Mouse (Mus musculus) ES-E14 (cell line): ENCODE results near the gene Tedc1. TPM values are rescaled to one million over a fixed set of nuclear protein-coding genes. Genes with fewer than 3 reads are reported as not detected.

Experiments
- DNase-seq: peaks from one replicate; pipeline ENCODE4 v3.0.0-alpha.2; 2013; ENCODE audit warnings: low read depth, low spot score
- H3K27ac ChIP-seq: 2 replicates; pipeline ENCODE4 v1.5.1; 2012; ENCODE audit warnings: low read depth, mild to moderate bottlenecking, low read length, moderate library complexity, mixed read lengths; ENCODE audit not compliant: poor library complexity, insufficient read depth, severe bottlenecking
- H3K36me3 ChIP-seq: 2 replicates; pipeline ENCODE4 v1.6.1; 2012; ENCODE audit warnings: mild to moderate bottlenecking, low read length, moderate library complexity, mixed read lengths; ENCODE audit not compliant: control insufficient read depth, poor library complexity, insufficient read depth, severe bottlenecking
- H3K4me1 ChIP-seq, 2 experiments: fragments of 150-350 bp in 1 of 2; sonication (generic) in 1 of 2; 2 replicates each; pipeline ENCODE4 v1.6.1; 2012; ENCODE audit warnings: low read length in 2 of 2, mild to moderate bottlenecking in 1 of 2, mixed read lengths in 1 of 2; ENCODE audit not compliant: control insufficient read depth in 2 of 2, insufficient read depth in 2 of 2, poor library complexity in 1 of 2
- H3K4me3 ChIP-seq, 2 experiments: fragments of 150-350 bp in 1 of 2; sonication (generic) in 1 of 2; 2 replicates each; pipeline ENCODE4 v1.5.1; 2012; ENCODE audit warnings: low read length in 2 of 2, low read depth in 1 of 2, mild to moderate bottlenecking in 1 of 2, mixed read lengths in 1 of 2; ENCODE audit not compliant: insufficient read depth in 1 of 2, poor library complexity in 1 of 2, severe bottlenecking in 1 of 2
- H3K9ac ChIP-seq: 2 replicates; pipeline ENCODE4 v1.6.1; 2012; ENCODE audit warnings: low read depth, mild to moderate bottlenecking, low read length, mixed read lengths; ENCODE audit not compliant: poor library complexity, insufficient read depth, severe bottlenecking
- H3K9me3 ChIP-seq: fragments of 150-350 bp; sonication (generic); 2 replicates; pipeline ENCODE4 v1.6.1; 2012; ENCODE audit warnings: low read depth, mild to moderate bottlenecking, low read length; ENCODE audit not compliant: control insufficient read depth, insufficient read depth
- CHD2 ChIP-seq: IDR thresholded peaks from 2 replicates; pipeline ENCODE4 v1.6.1; 2014; ENCODE audit warnings: mild to moderate bottlenecking, low read depth, low read length, inconsistent platforms
- HCFC1 ChIP-seq: IDR thresholded peaks from 2 replicates; pipeline ENCODE4 v1.6.1; 2012; ENCODE audit warnings: low read length, inconsistent platforms, borderline replicate concordance; ENCODE audit not compliant: insufficient read depth
- MAFK ChIP-seq: IDR thresholded peaks from 2 replicates; pipeline ENCODE4 v1.6.1; 2014; ENCODE audit warnings: mild to moderate bottlenecking, low read depth, low read length, inconsistent platforms; ENCODE audit not compliant: insufficient read depth
- ZC3H11A ChIP-seq: IDR thresholded peaks from 2 replicates; pipeline ENCODE4 v1.6.1; 2012; ENCODE audit warnings: low read depth, mild to moderate bottlenecking, inconsistent platforms, low read length, borderline replicate concordance
- ZNF384 ChIP-seq: IDR thresholded peaks from 2 replicates; pipeline ENCODE4 v1.6.1; 2012; ENCODE audit warnings: low read depth, low read length, inconsistent platforms
- in situ Hi-C, 2 experiments: fragments of 600-800 bp; cut with MboI; formaldehyde crosslinking; loops; one replicate each; pipeline ENCODE4 v1.15.1; 2025; ENCODE audit warnings: low sequenced_read_pairs in 2 of 2, inconsistent platforms in 1 of 2; ENCODE audit not compliant: unreplicated experiment in 2 of 2
- total RNA-seq: library from RNA; depleted of rRNA; stranded (reverse); fragments of 300-350 nt; gene quantifications from 2 replicates; pipeline ENCODE4 v1.2.3, GENCODE M21; 2012; rRNA removed

The Tedc1 gene
- total RNA-seq, result 30.3 and 48.0 TPM in 2 replicates

- H3K9ac ChIP-seq, result peak within 1 kb of the TSS; percentile 84
- H3K27ac ChIP-seq, result peak within 1 kb of the TSS; percentile 92
- TF ChIP-seq ZC3H11A, result peak; percentile 58; the same call in 1 of the 2 replicates
- peak; percentile 66; the same call in 1 of the 2 replicates for TF ChIP-seq HCFC1
- peak; percentile 87 for TF ChIP-seq CHD2
- TF ChIP-seq ZNF384, result no peak
- H3K9me3 ChIP-seq, result no peaks in the 10 kb centered on the region
- DNase-seq, result peak; percentile 98
- in situ Hi-C loops, result no loop called here
- peak within 1 kb of the TSS; percentile 64 to 77 for H3K4me3 ChIP-seq
- H3K4me1 ChIP-seq, result peaks cover 0 to 24% of the 10 kb centered on the region in 2 experiments; a peak in 3 of 4 replicates
- peaks cover 12% of the 10 kb centered on the region; the same call in 1 of the 2 replicates for H3K36me3 ChIP-seq
Measured at GRCm38 (mm10) chr12:113155887-113156539, at the start of gene Tedc1. Gene Tedc1, plus strand, starts transcription at chr12:113156421.

GRCm38 (mm10) chr12:113107431-113108124, 48.6 kb upstream of the Tedc1 start:
- no peak overlapping the region for H3K4me3 ChIP-seq
- in situ Hi-C loops, result no loop called here
- no peak overlapping the region for H3K27ac ChIP-seq
- H3K4me1 ChIP-seq, result peaks cover 9 to 21% of the 10 kb centered on the region in 2 experiments; a peak in 2 of 4 replicates
- TF ChIP-seq CHD2 (no peak), ZC3H11A (no peak)
- no peak overlapping the region for H3K9ac ChIP-seq
- H3K9me3 ChIP-seq, result no peaks in the 10 kb centered on the region
- H3K36me3 ChIP-seq, result peaks cover 2% of the 10 kb centered on the region; the same call in 1 of the 2 replicates
- no peak for DNase-seq

GRCm38 (mm10) chr12:113108528-113109283, 47.5 kb upstream of the Tedc1 start:
- Histone ChIP-seq H3K9ac (no peak overlapping the region), H3K9me3 (no peaks in the 10 kb centered on the region), H3K4me3 (no peak overlapping the region), H3K27ac (no peak overlapping the region), H3K4me1 (peaks cover 12 to 27% of the 10 kb centered on the region in 2 experiments), H3K36me3 (peaks cover 11% of the 10 kb centered on the region; the same call in 1 of the 2 replicates)
- no peak for DNase-seq
- no peak for TF ChIP-seq MAFK
- in situ Hi-C loops, result no loop called here

GRCm38 (mm10) chr12:113109801-113110200, 46.4 kb upstream of the Tedc1 start:
- in situ Hi-C loops, result no loop called here
- Histone ChIP-seq H3K36me3 (peaks cover 19% of the 10 kb centered on the region; the same call in 1 of the 2 replicates), H3K9me3 (no peaks in the 10 kb centered on the region), H3K9ac (no peak overlapping the region), H3K4me1 (peaks cover 9 to 33% of the 10 kb centered on the region in 2 experiments), H3K4me3 (no peak overlapping the region), H3K27ac (no peak overlapping the region)
- TF ChIP-seq ZNF384, result no peak
- TF ChIP-seq CHD2, result no peak
- DNase-seq, result no peak
